Mouse (Mus musculus): ENCODE measurements at regions not wholly inside any gene's neighbourhood (a gene's known extent, or its start where the extent isn't known, plus 50 kb on each side); places are given as distances from the start of the nearest gene placed in this dataset.

GRCm38 (mm10) chr17:61520087-61520486, 1361.0 kb downstream of the Efna5 start:
- Histone ChIP-seq H3K9ac (ENCODE audit: low read depth, low read length, severe bottlenecking) (no peak overlapping the region), H3K9me3 (ENCODE audit: control insufficient read depth, low read length) (no peaks in the 10 kb centered on the region), H3K4me2 (replicated peaks; ENCODE audit: low read depth, low read length, severe bottlenecking) (no peak overlapping the region), H3K36me3 (ENCODE audit: control insufficient read depth, insufficient read depth, low read length) (no peaks in the 10 kb centered on the region), H3K27me3 (ENCODE audit: control insufficient read depth, insufficient read depth, low read length) (no peaks in the 10 kb centered on the region), H3K4me1 (ENCODE audit: control insufficient read depth, insufficient read depth, low read length) (no peaks in the 10 kb centered on the region), H3K4me3 (replicated peaks; ENCODE audit: low read length) (no peak overlapping the region), H3K27ac (replicated peaks; ENCODE audit: low read depth, low read length) (no peak overlapping the region)
- no peak for ATAC-seq (ENCODE audit: low FRiP score, low read depth)
- peak; percentile 15 for DNase-seq (ENCODE audit: low spot score)
- no peak for TF ChIP-seq POLR2A (IDR thresholded peaks at IDR 0.05; ENCODE audit: borderline replicate concordance, extremely low read depth, insufficient read depth, insufficient read length)

GRCm38 (mm10) chr17:61515059-61515458, 1366.1 kb downstream of the Efna5 start:
- Histone ChIP-seq H3K4me3 (replicated peaks; ENCODE audit: low read length) (no peak overlapping the region), H3K9me3 (ENCODE audit: control insufficient read depth, low read length) (no peaks in the 10 kb centered on the region), H3K4me1 (ENCODE audit: control insufficient read depth, insufficient read depth, low read length) (no peaks in the 10 kb centered on the region), H3K4me2 (replicated peaks; ENCODE audit: low read depth, low read length, severe bottlenecking) (no peak overlapping the region), H3K27ac (replicated peaks; ENCODE audit: low read depth, low read length) (no peak overlapping the region), H3K9ac (ENCODE audit: low read depth, low read length, severe bottlenecking) (no peak overlapping the region), H3K36me3 (ENCODE audit: control insufficient read depth, insufficient read depth, low read length) (no peaks in the 10 kb centered on the region), H3K27me3 (ENCODE audit: control insufficient read depth, insufficient read depth, low read length) (no peaks in the 10 kb centered on the region)
- DNase-seq (ENCODE audit: low spot score): no peak
- WGBS: 83% methylated on average over 1 of the region's 1 CpGs
- no peak for ATAC-seq (ENCODE audit: low FRiP score, low read depth)
- TF ChIP-seq POLR2A (IDR thresholded peaks at IDR 0.05; ENCODE audit: borderline replicate concordance, extremely low read depth, insufficient read depth, insufficient read length): no peak

- Histone ChIP-seq H3K36me3 (ENCODE audit: control insufficient read depth, insufficient read depth, low read length) (no peaks in the 10 kb centered on the region), H3K9ac (ENCODE audit: low read depth, low read length, severe bottlenecking) (no peak overlapping the region), H3K4me1 (ENCODE audit: control insufficient read depth, insufficient read depth, low read length) (no peaks in the 10 kb centered on the region), H3K27ac (replicated peaks; ENCODE audit: low read depth, low read length) (no peak overlapping the region), H3K4me2 (replicated peaks; ENCODE audit: low read depth, low read length, severe bottlenecking) (no peak overlapping the region), H3K9me3 (ENCODE audit: control insufficient read depth, low read length) (no peaks in the 10 kb centered on the region), H3K27me3 (ENCODE audit: control insufficient read depth, insufficient read depth, low read length) (no peaks in the 10 kb centered on the region), H3K4me3 (replicated peaks; ENCODE audit: low read length) (no peak overlapping the region)
- WGBS: 45% methylated on average over 4 of the region's 4 CpGs
- TF ChIP-seq POLR2A (IDR thresholded peaks at IDR 0.05; ENCODE audit: borderline replicate concordance, extremely low read depth, insufficient read depth, insufficient read length): no peak
- no peak for DNase-seq (ENCODE audit: low spot score)
- ATAC-seq (ENCODE audit: low FRiP score, low read depth): no peak
These were observed 1367.7 kb downstream of the Efna5 start for GRCm38 (mm10) chr17:61513433-61513832.

- Histone ChIP-seq H3K4me2 (replicated peaks; ENCODE audit: low read depth, low read length, severe bottlenecking) (no peak overlapping the region), H3K27ac (replicated peaks; ENCODE audit: low read depth, low read length) (no peak overlapping the region), H3K4me3 (replicated peaks; ENCODE audit: low read length) (no peak overlapping the region), H3K36me3 (ENCODE audit: control insufficient read depth, insufficient read depth, low read length) (no peaks in the 10 kb centered on the region), H3K4me1 (ENCODE audit: control insufficient read depth, insufficient read depth, low read length) (no peaks in the 10 kb centered on the region), H3K9ac (ENCODE audit: low read depth, low read length, severe bottlenecking) (no peak overlapping the region), H3K27me3 (ENCODE audit: control insufficient read depth, insufficient read depth, low read length) (no peaks in the 10 kb centered on the region), H3K9me3 (ENCODE audit: control insufficient read depth, low read length) (no peaks in the 10 kb centered on the region)
- 60% methylated on average over 3 of the region's 3 CpGs for WGBS
- TF ChIP-seq POLR2A (IDR thresholded peaks at IDR 0.05; ENCODE audit: borderline replicate concordance, extremely low read depth, insufficient read depth, insufficient read length): no peak
- no peak for DNase-seq (ENCODE audit: low spot score)
- ATAC-seq (ENCODE audit: low FRiP score, low read depth): no peak
These were observed 1385.9 kb downstream of the Efna5 start for GRCm38 (mm10) chr17:61495261-61495660.

GRCm38 (mm10) chr17:61477457-61477856, 1403.7 kb downstream of the Efna5 start:
- peaks cover 23% of the 10 kb centered on the region for H3K9me3 ChIP-seq (ENCODE audit: control insufficient read depth, low read length)
- no peaks in the 10 kb centered on the region for H3K27me3 ChIP-seq (ENCODE audit: control insufficient read depth, insufficient read depth, low read length)
- no peaks in the 10 kb centered on the region for H3K36me3 ChIP-seq (ENCODE audit: control insufficient read depth, insufficient read depth, low read length)
- no peak for DNase-seq (ENCODE audit: low spot score)
- ATAC-seq (ENCODE audit: low FRiP score, low read depth): no peak
- no peak overlapping the region for H3K27ac ChIP-seq (replicated peaks; ENCODE audit: low read depth, low read length)
- 89% methylated on average over 5 of the region's 5 CpGs for WGBS
- H3K4me3 ChIP-seq (replicated peaks; ENCODE audit: low read length): no peak overlapping the region
- H3K9ac ChIP-seq (ENCODE audit: low read depth, low read length, severe bottlenecking): no peak overlapping the region
- H3K4me1 ChIP-seq (ENCODE audit: control insufficient read depth, insufficient read depth, low read length): no peaks in the 10 kb centered on the region
- no peak overlapping the region for H3K4me2 ChIP-seq (replicated peaks; ENCODE audit: low read depth, low read length, severe bottlenecking)
- no peak for TF ChIP-seq POLR2A (IDR thresholded peaks at IDR 0.05; ENCODE audit: borderline replicate concordance, extremely low read depth, insufficient read depth, insufficient read length)

- H3K4me1 ChIP-seq (ENCODE audit: control insufficient read depth, insufficient read depth, low read length): no peaks in the 10 kb centered on the region
- DNase-seq (ENCODE audit: low spot score) (no peak), ATAC-seq (ENCODE audit: low FRiP score, low read depth) (no peak)
- H3K36me3 ChIP-seq (ENCODE audit: control insufficient read depth, insufficient read depth, low read length): no peaks in the 10 kb centered on the region
- no peak overlapping the region for H3K27ac ChIP-seq (replicated peaks; ENCODE audit: low read depth, low read length)
- H3K4me2 ChIP-seq (replicated peaks; ENCODE audit: low read depth, low read length, severe bottlenecking): no peak overlapping the region
- H3K27me3 ChIP-seq (ENCODE audit: control insufficient read depth, insufficient read depth, low read length): no peaks in the 10 kb centered on the region
- whole genome bisulfite sequencing: 91% methylated on average over 11 of the region's 11 CpGs
- H3K9ac ChIP-seq (ENCODE audit: low read depth, low read length, severe bottlenecking): no peak overlapping the region
- H3K9me3 ChIP-seq (ENCODE audit: control insufficient read depth, low read length): peaks cover 6% of the 10 kb centered on the region; the same call in 1 of the 2 replicates
- TF ChIP-seq POLR2A (IDR thresholded peaks at IDR 0.05; ENCODE audit: borderline replicate concordance, extremely low read depth, insufficient read depth, insufficient read length): no peak
- H3K4me3 ChIP-seq (replicated peaks; ENCODE audit: low read length): no peak overlapping the region
These were observed 1406.7 kb downstream of the Efna5 start for GRCm38 (mm10) chr17:61474405-61474804.
